Mouse (Mus musculus): ENCODE results near the gene Lmo7. TPM values are rescaled to one million over a fixed set of nuclear protein-coding genes. Genes with fewer than 3 reads are reported as not detected.

Lmo7 gene
- total and polyA plus RNA-seq, 2 experiments from 2014 or later, result 13.4 to 26.3 TPM

DNA sequence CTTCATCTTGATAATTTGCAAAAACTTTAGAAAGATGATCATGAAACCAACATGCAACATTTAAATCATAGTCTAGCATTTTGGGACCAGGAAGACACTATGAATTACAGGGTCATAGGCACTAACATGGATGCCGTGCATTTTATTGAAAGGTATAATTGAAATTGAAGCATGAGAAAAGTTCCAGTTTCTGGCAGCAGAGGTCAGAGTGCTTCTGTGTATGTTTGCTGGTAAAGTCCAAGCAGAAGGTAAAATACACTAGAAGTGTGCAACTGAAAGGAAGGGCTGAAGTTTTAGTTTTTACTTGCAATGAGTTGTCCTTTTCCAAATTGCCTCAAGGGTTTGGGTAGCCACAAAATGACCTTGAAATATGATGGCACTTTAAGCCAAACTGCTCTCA, 32.5 kb downstream of the Lmo7 start:
- no peak overlapping the region for H3K9ac ChIP-seq
- DNase-seq (peak; percentile 29), ATAC-seq (no peak; the same call in 1 of the 2 replicates)
- H3K27ac ChIP-seq (ENCODE audit: low read depth, low read length), result no peak overlapping the region
- no peaks in the 10 kb centered on the region for H3K36me3 ChIP-seq (ENCODE audit: insufficient read depth)
- no peak overlapping the region for H3K4me2 ChIP-seq (ENCODE audit: low read depth)
- peak; percentile 53 for TF ChIP-seq CTCF (IDR thresholded peaks at IDR 0.05; ENCODE audit: low read depth)
- H3K4me1 ChIP-seq (ENCODE audit: insufficient read depth), result no peaks in the 10 kb centered on the region
- H3K4me3 ChIP-seq (ENCODE audit: low read depth, low read length), result no peak overlapping the region
- WGBS, result 40% methylated on average over 1 of the region's 1 CpGs
- no peaks in the 10 kb centered on the region for H3K27me3 ChIP-seq (ENCODE audit: insufficient read depth, low read length)
- H3K9me3 ChIP-seq (ENCODE audit: low read length), result no peaks in the 10 kb centered on the region

DNA sequence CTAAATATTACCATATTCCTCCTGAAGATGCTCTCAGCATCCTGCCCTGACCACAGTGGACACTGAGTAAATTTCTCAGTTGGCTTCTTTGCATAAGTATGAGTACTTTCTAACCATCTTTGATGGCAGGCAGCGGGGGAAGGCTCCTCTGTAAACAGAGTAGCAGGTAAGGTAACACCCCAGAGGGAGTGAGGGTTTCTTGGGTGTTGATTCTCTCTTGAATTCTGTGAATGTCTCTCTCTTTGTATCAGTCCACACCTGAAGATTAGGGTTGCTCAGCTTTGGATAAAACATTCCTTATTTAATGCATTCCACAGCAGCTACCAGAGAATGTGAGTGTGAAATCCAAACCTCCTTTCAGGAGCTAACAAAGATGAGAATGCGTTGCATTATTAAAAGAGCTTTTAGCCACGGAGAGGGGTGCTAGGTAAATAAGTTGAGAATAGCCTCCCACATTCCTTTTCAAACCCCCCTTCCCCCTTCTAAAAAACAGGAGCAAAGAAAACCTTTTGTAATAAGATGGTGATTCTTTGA, 34.1 kb downstream of the Lmo7 start:
- H3K9me3 ChIP-seq (ENCODE audit: low read length), result no peaks in the 10 kb centered on the region
- H3K4me1 ChIP-seq (ENCODE audit: insufficient read depth), result no peaks in the 10 kb centered on the region
- H3K9ac ChIP-seq, result no peak overlapping the region
- H3K4me2 ChIP-seq (ENCODE audit: low read depth), result no peak overlapping the region
- no peak for TF ChIP-seq CTCF (IDR thresholded peaks at IDR 0.05; ENCODE audit: low read depth)
- no peaks in the 10 kb centered on the region for H3K27me3 ChIP-seq (ENCODE audit: insufficient read depth, low read length)
- no peak overlapping the region for H3K4me3 ChIP-seq (ENCODE audit: low read depth, low read length)
- 23% methylated on average over 3 of the region's 3 CpGs for WGBS
- no peak for ATAC-seq
- DNase-seq, result no peak
- H3K36me3 ChIP-seq (ENCODE audit: insufficient read depth), result no peaks in the 10 kb centered on the region
- no peak overlapping the region for H3K27ac ChIP-seq (ENCODE audit: low read depth, low read length)

DNA sequence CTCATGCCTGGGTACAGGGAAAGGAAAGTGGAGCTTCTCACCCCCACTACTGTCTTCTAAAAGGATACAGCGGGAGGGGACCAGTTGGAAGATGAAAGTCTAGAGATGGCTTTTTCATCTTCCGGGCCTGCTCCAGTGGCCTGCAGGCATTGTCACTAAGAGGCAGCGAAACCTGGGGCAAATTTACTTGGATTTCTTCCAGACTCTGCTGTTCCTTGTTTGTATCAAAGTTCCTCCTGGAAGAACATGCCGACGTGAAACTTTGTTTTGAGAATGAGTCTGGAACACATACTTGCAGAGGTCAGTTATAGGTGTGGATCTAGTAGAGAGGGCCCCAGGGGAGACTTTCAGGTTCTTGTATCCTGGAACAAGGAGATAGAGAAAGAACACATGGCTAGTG, 41.6 kb downstream of the Lmo7 start:
- 89% methylated on average over 5 of the region's 5 CpGs for WGBS
- Histone ChIP-seq H3K36me3 (ENCODE audit: insufficient read depth) (no peaks in the 10 kb centered on the region), H3K4me1 (ENCODE audit: insufficient read depth) (no peaks in the 10 kb centered on the region), H3K9ac (no peak overlapping the region), H3K4me3 (ENCODE audit: low read depth, low read length) (no peak overlapping the region), H3K9me3 (ENCODE audit: low read length) (no peaks in the 10 kb centered on the region), H3K27ac (ENCODE audit: low read depth, low read length) (no peak overlapping the region), H3K27me3 (ENCODE audit: insufficient read depth, low read length) (no peaks in the 10 kb centered on the region), H3K4me2 (ENCODE audit: low read depth) (no peak overlapping the region)
- ATAC-seq (no peak), DNase-seq (no peak)
- no peak for TF ChIP-seq CTCF (IDR thresholded peaks at IDR 0.05; ENCODE audit: low read depth)

DNA sequence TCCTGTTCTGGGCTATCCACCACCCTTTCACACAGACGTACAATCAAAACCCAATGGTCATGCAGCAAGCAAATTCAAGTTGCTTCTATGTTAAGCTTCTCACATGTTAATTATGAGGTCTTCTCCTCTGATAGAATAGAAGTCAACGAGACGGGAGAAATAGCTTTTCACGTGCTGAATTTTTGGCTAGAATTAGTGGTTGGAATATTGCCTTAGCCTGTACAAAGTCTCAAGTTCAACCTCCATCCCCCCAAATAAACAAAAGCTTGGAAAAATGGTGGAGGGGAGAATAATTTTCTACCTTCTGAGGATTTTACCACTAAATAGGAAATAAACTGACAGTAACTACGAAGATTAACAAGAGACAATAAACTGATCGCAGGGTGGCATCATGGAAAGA, 42.0 kb downstream of the Lmo7 start:
- Histone ChIP-seq H3K4me1 (ENCODE audit: insufficient read depth) (no peaks in the 10 kb centered on the region), H3K27ac (ENCODE audit: low read depth, low read length) (no peak overlapping the region), H3K4me3 (ENCODE audit: low read depth, low read length) (no peak overlapping the region), H3K9me3 (ENCODE audit: low read length) (no peaks in the 10 kb centered on the region), H3K36me3 (ENCODE audit: insufficient read depth) (no peaks in the 10 kb centered on the region), H3K27me3 (ENCODE audit: insufficient read depth, low read length) (no peaks in the 10 kb centered on the region), H3K4me2 (ENCODE audit: low read depth) (no peak overlapping the region), H3K9ac (no peak overlapping the region)
- ATAC-seq, result no peak
- 91% methylated on average over 6 of the region's 6 CpGs for WGBS
- TF ChIP-seq CTCF (IDR thresholded peaks at IDR 0.05; ENCODE audit: low read depth), result no peak
- no peak for DNase-seq

DNA sequence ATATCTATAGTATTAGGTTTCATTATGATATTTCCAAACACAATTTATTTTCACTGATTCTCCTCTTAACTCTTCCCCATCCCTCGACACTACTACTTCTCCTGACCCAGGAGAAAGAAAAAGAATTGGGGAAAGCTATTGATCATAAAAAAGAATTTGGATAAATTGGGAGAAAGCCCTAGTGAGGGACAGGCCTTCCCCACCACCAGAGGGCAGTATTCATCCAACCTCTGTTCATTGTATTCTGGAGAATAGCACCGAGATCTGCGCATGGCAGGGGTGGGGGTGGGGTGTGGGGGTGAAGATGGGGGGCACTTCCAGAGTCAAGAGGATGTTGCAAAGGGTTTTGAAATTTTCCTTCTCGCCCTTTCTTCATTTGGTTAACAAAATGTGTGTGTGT, 44.9 kb downstream of the Lmo7 start:
- DNase-seq (no peak), ATAC-seq (no peak)
- WGBS, result 58% methylated on average over 4 of the region's 4 CpGs
- TF ChIP-seq CTCF (IDR thresholded peaks at IDR 0.05; ENCODE audit: low read depth), result peak; percentile 48; the same call in 1 of the 2 replicates
- Histone ChIP-seq H3K36me3 (ENCODE audit: insufficient read depth) (no peaks in the 10 kb centered on the region), H3K27ac (ENCODE audit: low read depth, low read length) (no peak overlapping the region), H3K27me3 (ENCODE audit: insufficient read depth, low read length) (no peaks in the 10 kb centered on the region), H3K4me3 (ENCODE audit: low read depth, low read length) (no peak overlapping the region), H3K4me2 (ENCODE audit: low read depth) (no peak overlapping the region), H3K9me3 (ENCODE audit: low read length) (no peaks in the 10 kb centered on the region), H3K4me1 (ENCODE audit: insufficient read depth) (no peaks in the 10 kb centered on the region), H3K9ac (no peak overlapping the region)

DNA sequence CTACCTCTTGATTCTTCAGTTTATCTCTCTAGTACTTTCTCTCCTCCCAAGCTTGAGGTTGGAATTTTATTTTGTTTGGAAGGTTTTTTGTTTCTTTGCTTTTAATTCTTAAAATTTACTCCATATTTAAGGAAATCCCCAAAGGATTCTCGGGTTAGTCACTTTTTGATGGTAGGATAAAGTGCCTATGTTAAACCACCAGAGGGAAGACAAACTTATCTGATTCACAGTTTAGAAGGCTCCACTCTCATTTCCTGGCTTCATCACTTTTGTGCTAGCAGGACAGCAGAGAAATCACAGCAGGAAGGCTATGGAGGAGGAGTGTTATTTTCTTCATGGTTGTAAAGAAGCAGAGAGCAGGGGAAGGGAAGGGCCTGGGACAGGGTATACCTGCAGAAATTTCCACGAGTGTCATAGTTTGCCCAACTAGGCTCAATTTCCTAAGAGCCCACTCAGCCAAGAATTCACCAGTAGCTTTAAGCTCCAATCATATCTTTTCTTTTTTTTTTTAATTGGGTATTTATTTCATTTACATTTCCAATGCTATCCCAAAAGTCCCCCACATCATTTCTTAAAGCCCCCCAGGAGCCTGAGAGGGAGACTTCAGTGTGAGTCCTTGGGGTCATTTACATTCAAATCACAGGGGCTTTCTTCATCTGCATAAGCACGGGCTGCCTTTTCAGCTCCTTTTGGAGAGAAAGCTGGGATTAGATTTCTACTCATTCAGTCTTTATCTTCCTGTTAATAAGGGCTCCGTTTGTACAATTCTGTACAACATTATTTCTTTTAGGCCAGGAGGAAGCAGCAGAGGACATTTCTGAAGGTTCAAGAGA, 46.8 kb downstream of the Lmo7 start:
- 0 out of 2 replicates have a peak, but pooled peaks have one; percentile 5 for TF ChIP-seq CTCF (IDR thresholded peaks at IDR 0.05; ENCODE audit: low read depth)
- Histone ChIP-seq H3K4me2 (ENCODE audit: low read depth) (no peak overlapping the region), H3K27me3 (ENCODE audit: insufficient read depth, low read length) (no peaks in the 10 kb centered on the region), H3K9ac (no peak overlapping the region), H3K9me3 (ENCODE audit: low read length) (no peaks in the 10 kb centered on the region), H3K4me1 (ENCODE audit: insufficient read depth) (no peaks in the 10 kb centered on the region), H3K36me3 (ENCODE audit: insufficient read depth) (no peaks in the 10 kb centered on the region), H3K27ac (ENCODE audit: low read depth, low read length) (no peak overlapping the region), H3K4me3 (ENCODE audit: low read depth, low read length) (no peak overlapping the region)
- DNase-seq (no peak), ATAC-seq (no peak)
- 21% methylated on average over 4 of the region's 4 CpGs for WGBS

DNA sequence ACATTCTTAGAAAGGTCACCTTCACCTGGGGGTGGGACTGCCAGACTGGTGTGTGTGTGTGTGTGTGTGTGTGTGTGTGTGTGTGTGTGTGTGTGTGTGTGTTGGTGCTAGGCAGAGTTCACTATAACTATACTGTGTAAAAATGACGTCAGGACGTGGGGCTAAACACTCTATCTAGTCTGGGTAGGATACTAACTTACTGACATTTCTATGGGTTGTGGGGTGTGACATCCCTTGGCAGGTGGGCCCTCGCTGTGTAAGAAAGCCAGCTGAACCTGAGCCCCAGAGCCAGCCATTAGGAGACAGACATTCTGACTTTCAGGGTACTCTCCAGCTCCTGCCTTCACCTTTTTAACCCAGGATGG, 47.4 kb downstream of the Lmo7 start:
- Histone ChIP-seq H3K27me3 (ENCODE audit: insufficient read depth, low read length) (no peaks in the 10 kb centered on the region), H3K9me3 (ENCODE audit: low read length) (no peaks in the 10 kb centered on the region), H3K36me3 (ENCODE audit: insufficient read depth) (no peaks in the 10 kb centered on the region), H3K4me3 (ENCODE audit: low read depth, low read length) (no peak overlapping the region), H3K9ac (no peak overlapping the region), H3K4me2 (ENCODE audit: low read depth) (no peak overlapping the region), H3K27ac (ENCODE audit: low read depth, low read length) (no peak overlapping the region), H3K4me1 (ENCODE audit: insufficient read depth) (no peaks in the 10 kb centered on the region)
- WGBS, result 27% methylated on average over 3 of the region's 3 CpGs
- TF ChIP-seq CTCF (IDR thresholded peaks at IDR 0.05; ENCODE audit: low read depth), result no peak
- DNase-seq, result no peak
- ATAC-seq, result no peak
